Mouse (Mus musculus) ES-E14 (cell line): ENCODE data around the gene Foxn3. TPM values are rescaled to one million over a fixed set of nuclear protein-coding genes. Genes with fewer than 3 reads are reported as not detected.
A peak's percentile ranks its signal among the peaks of the same experiment; 100 is the strongest.

ENCODE experiments used
- DNase-seq: peaks from one replicate; pipeline ENCODE4 v3.0.0-alpha.2; 2013; ENCODE audit warnings: low read depth, low spot score
- H3K27ac ChIP-seq: 2 replicates; pipeline ENCODE4 v1.5.1; 2012; ENCODE audit warnings: low read depth, mild to moderate bottlenecking, low read length, moderate library complexity, mixed read lengths; ENCODE audit not compliant: poor library complexity, insufficient read depth, severe bottlenecking
- H3K36me3 ChIP-seq: 2 replicates; pipeline ENCODE4 v1.6.1; 2012; ENCODE audit warnings: mild to moderate bottlenecking, low read length, moderate library complexity, mixed read lengths; ENCODE audit not compliant: control insufficient read depth, poor library complexity, insufficient read depth, severe bottlenecking
- H3K4me1 ChIP-seq, 2 experiments: fragments of 150-350 bp in 1 of 2; sonication (generic) in 1 of 2; 2 replicates each; pipeline ENCODE4 v1.6.1; 2012; ENCODE audit warnings: low read length in 2 of 2, mild to moderate bottlenecking in 1 of 2, mixed read lengths in 1 of 2; ENCODE audit not compliant: control insufficient read depth in 2 of 2, insufficient read depth in 2 of 2, poor library complexity in 1 of 2
- H3K4me3 ChIP-seq, 2 experiments: fragments of 150-350 bp in 1 of 2; sonication (generic) in 1 of 2; 2 replicates each; pipeline ENCODE4 v1.5.1; 2012; ENCODE audit warnings: low read length in 2 of 2, low read depth in 1 of 2, mild to moderate bottlenecking in 1 of 2, mixed read lengths in 1 of 2; ENCODE audit not compliant: insufficient read depth in 1 of 2, poor library complexity in 1 of 2, severe bottlenecking in 1 of 2
- H3K9ac ChIP-seq: 2 replicates; pipeline ENCODE4 v1.6.1; 2012; ENCODE audit warnings: low read depth, mild to moderate bottlenecking, low read length, mixed read lengths; ENCODE audit not compliant: poor library complexity, insufficient read depth, severe bottlenecking
- H3K9me3 ChIP-seq: fragments of 150-350 bp; sonication (generic); 2 replicates; pipeline ENCODE4 v1.6.1; 2012; ENCODE audit warnings: low read depth, mild to moderate bottlenecking, low read length; ENCODE audit not compliant: control insufficient read depth, insufficient read depth
- CHD2 ChIP-seq: IDR thresholded peaks from 2 replicates; pipeline ENCODE4 v1.6.1; 2014; ENCODE audit warnings: mild to moderate bottlenecking, low read depth, low read length, inconsistent platforms
- HCFC1 ChIP-seq: IDR thresholded peaks from 2 replicates; pipeline ENCODE4 v1.6.1; 2012; ENCODE audit warnings: low read length, inconsistent platforms, borderline replicate concordance; ENCODE audit not compliant: insufficient read depth
- MAFK ChIP-seq: IDR thresholded peaks from 2 replicates; pipeline ENCODE4 v1.6.1; 2014; ENCODE audit warnings: mild to moderate bottlenecking, low read depth, low read length, inconsistent platforms; ENCODE audit not compliant: insufficient read depth
- ZC3H11A ChIP-seq: IDR thresholded peaks from 2 replicates; pipeline ENCODE4 v1.6.1; 2012; ENCODE audit warnings: low read depth, mild to moderate bottlenecking, inconsistent platforms, low read length, borderline replicate concordance
- ZNF384 ChIP-seq: IDR thresholded peaks from 2 replicates; pipeline ENCODE4 v1.6.1; 2012; ENCODE audit warnings: low read depth, low read length, inconsistent platforms
- in situ Hi-C, 2 experiments: fragments of 600-800 bp; cut with MboI; formaldehyde crosslinking; loops; one replicate each; pipeline ENCODE4 v1.15.1; 2025; ENCODE audit warnings: low sequenced_read_pairs in 2 of 2, inconsistent platforms in 1 of 2; ENCODE audit not compliant: unreplicated experiment in 2 of 2
- total RNA-seq: library from RNA; depleted of rRNA; stranded (reverse); fragments of 300-350 nt; gene quantifications from 2 replicates; pipeline ENCODE4 v1.2.3, GENCODE M21; 2012

Gene Foxn3
- total RNA-seq, 1 experiment, result 34.6 TPM

- no peak overlapping the region for H3K9ac ChIP-seq
- no peaks in the 10 kb centered on the region for H3K9me3 ChIP-seq
- no peak for DNase-seq
- H3K4me1 ChIP-seq, result peaks cover 0 to 5% of the 10 kb centered on the region in 2 experiments; a peak in 1 of 4 replicates
- H3K4me3 ChIP-seq, result peak overlapping the region in 1 of 2 experiments; percentile 76; a peak in 2 of 4 replicates
- TF ChIP-seq ZC3H11A, result no peak
- no peak for TF ChIP-seq ZNF384
- no peak for TF ChIP-seq HCFC1
- no peak for TF ChIP-seq MAFK
- TF ChIP-seq CHD2, result no peak
- in situ Hi-C loops, result no loop called here
- no peak overlapping the region for H3K27ac ChIP-seq
- H3K36me3 ChIP-seq, result no peaks in the 10 kb centered on the region
Observed at GRCm38 (mm10) chr12:99564301-99564910, 1.0 kb upstream of the Foxn3 start.

GRCm38 (mm10) chr12:99562867-99563189 lies 554 bp downstream of the Foxn3 start:
- in situ Hi-C loops, result no loop called here
- no peaks in the 10 kb centered on the region for H3K9me3 ChIP-seq
- TF ChIP-seq MAFK (no peak), HCFC1 (no peak), ZC3H11A (no peak), CHD2 (no peak), ZNF384 (no peak)
- H3K9ac ChIP-seq, result no peak overlapping the region
- H3K27ac ChIP-seq, result no peak overlapping the region
- peaks cover 0 to 5% of the 10 kb centered on the region in 2 experiments; a peak in 1 of 4 replicates for H3K4me1 ChIP-seq
- no peaks in the 10 kb centered on the region for H3K36me3 ChIP-seq
- peak overlapping the region; percentile 17 to 76; a peak in 3 of 4 replicates for H3K4me3 ChIP-seq
- DNase-seq, result no peak

GRCm38 (mm10) chr12:99562073-99562866 lies 1.1 kb downstream of the Foxn3 start:
- Histone ChIP-seq H3K4me1 (peaks cover 0 to 5% of the 10 kb centered on the region in 2 experiments; a peak in 1 of 4 replicates), H3K27ac (no peak overlapping the region), H3K4me3 (peak overlapping the region; percentile 41 to 76), H3K36me3 (no peaks in the 10 kb centered on the region), H3K9me3 (no peaks in the 10 kb centered on the region), H3K9ac (peak overlapping the region; percentile 31)
- TF ChIP-seq CHD2 (no peak), ZNF384 (peak; percentile 71; the same call in 1 of the 2 replicates)
- DNase-seq, result no peak
- in situ Hi-C loops, result no loop called here

- no peak overlapping the region for H3K9ac ChIP-seq
- DNase-seq, result no peak
- no peaks in the 10 kb centered on the region for H3K36me3 ChIP-seq
- TF ChIP-seq HCFC1 (no peak), ZC3H11A (no peak), ZNF384 (no peak), MAFK (no peak), CHD2 (no peak)
- peaks cover 0 to 5% of the 10 kb centered on the region in 2 experiments; a peak in 1 of 4 replicates for H3K4me1 ChIP-seq
- H3K27ac ChIP-seq, result no peak overlapping the region
- H3K4me3 ChIP-seq, result no peak overlapping the region
- in situ Hi-C loops, result no loop called here
- H3K9me3 ChIP-seq, result no peaks in the 10 kb centered on the region
Observed at GRCm38 (mm10) chr12:99561333-99561766, 2.0 kb downstream of the Foxn3 start.
